Mouse (Mus musculus): ENCODE data around the gene Xab2. TPM values are rescaled to one million over a fixed set of nuclear protein-coding genes. Genes with fewer than 3 reads are reported as not detected.
A peak's percentile ranks its signal among the peaks of the same experiment; 100 is the strongest.

Gene Xab2
- polyA plus RNA-seq, 1 experiment from 2014 or later: 76.9 TPM

DNA sequence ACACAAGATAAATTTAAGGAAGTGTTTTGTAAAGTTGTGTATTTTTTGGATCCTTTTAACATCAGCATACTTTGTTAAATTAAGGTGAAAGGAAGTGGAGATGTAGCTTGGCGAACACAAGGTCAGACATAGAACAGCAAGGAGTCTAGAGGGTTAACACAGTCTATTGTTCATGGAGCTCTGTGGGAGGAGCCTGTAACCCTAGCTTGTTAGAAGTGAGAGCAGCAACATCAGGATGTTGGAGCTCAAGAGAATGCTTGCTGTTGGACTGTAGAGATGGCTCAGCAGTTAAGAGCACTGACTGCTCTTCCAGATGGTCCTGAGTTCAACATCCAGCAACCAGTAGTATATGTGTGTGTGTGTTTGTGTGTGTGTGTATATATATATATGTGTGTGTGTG is 27.9 kb upstream of the Xab2 start:
- Histone ChIP-seq H3K27me3 (ENCODE audit: insufficient read depth, low read length) (no peaks in the 10 kb centered on the region), H3K36me3 (ENCODE audit: insufficient read depth, low read length) (no peaks in the 10 kb centered on the region), H3K9me3 (ENCODE audit: low read length) (no peaks in the 10 kb centered on the region), H3K4me3 (ENCODE audit: low read length) (no peak overlapping the region), H3K4me2 (replicated peaks; ENCODE audit: low read depth, low read length) (no peak overlapping the region), H3K27ac (ENCODE audit: low read length) (no peak overlapping the region), H3K9ac (replicated peaks; ENCODE audit: low read length) (no peak overlapping the region), H3K4me1 (ENCODE audit: insufficient read depth, low read length) (no peaks in the 10 kb centered on the region)
- peak; percentile 49; the same call in 1 of the 2 replicates for ATAC-seq (ENCODE audit: low FRiP score, low TSS enrichment)
- 49% methylated on average over 1 of the region's 1 CpGs for WGBS

DNA sequence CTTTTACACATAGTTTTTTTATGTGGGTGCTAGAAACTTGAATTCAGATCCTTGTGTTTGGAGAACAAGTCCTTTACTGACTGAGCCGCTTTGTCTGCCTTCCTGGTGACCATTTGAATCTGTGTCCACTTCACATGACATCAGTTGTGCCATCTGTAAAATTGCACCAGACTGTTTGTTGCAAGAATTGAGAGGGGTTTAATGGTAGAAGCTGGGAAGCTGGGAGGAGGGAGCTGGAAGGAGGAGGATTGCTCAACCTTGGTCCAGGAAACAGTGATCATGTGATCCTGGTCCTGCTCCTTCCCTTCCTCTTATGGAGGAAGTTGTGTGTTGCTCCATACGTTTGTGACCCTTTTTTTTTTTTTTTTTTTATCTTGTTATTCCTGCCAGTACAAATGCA is 27.2 kb upstream of the Xab2 start:
- Histone ChIP-seq H3K27me3 (ENCODE audit: insufficient read depth, low read length) (no peaks in the 10 kb centered on the region), H3K36me3 (ENCODE audit: insufficient read depth, low read length) (no peaks in the 10 kb centered on the region), H3K4me1 (ENCODE audit: insufficient read depth, low read length) (no peaks in the 10 kb centered on the region), H3K27ac (ENCODE audit: low read length) (no peak overlapping the region), H3K9ac (replicated peaks; ENCODE audit: low read length) (no peak overlapping the region), H3K4me2 (replicated peaks; ENCODE audit: low read depth, low read length) (no peak overlapping the region), H3K4me3 (ENCODE audit: low read length) (no peak overlapping the region), H3K9me3 (ENCODE audit: low read length) (no peaks in the 10 kb centered on the region)
- no peak for ATAC-seq (ENCODE audit: low FRiP score, low TSS enrichment)
- WGBS: 62% methylated on average over 2 of the region's 2 CpGs

DNA sequence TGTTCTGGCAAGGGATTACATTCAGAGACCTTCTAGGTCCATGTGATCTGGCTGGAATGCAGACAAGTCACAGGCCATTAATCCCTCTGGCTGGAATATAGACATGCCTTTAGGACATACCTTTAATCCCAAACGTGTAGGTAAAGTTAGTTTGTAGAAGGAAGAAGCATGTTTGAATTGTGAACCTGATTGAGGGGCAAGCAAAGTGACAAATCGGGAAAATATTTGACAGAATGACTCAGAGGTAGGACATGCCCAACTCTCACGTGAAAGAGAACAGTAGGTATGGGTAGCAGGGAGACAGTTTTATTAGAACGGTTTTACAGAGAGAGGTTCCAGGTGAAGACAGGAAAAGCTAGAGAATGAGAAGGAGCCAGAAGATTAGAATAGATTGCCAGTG is 26.4 kb upstream of the Xab2 start:
- no peaks in the 10 kb centered on the region for H3K36me3 ChIP-seq (ENCODE audit: insufficient read depth, low read length)
- H3K9ac ChIP-seq (replicated peaks; ENCODE audit: low read length): no peak overlapping the region
- no peak overlapping the region for H3K27ac ChIP-seq (ENCODE audit: low read length)
- no peak overlapping the region for H3K4me3 ChIP-seq (ENCODE audit: low read length)
- ATAC-seq (ENCODE audit: low FRiP score, low TSS enrichment): peak; percentile 62; the same call in 1 of the 2 replicates
- H3K4me1 ChIP-seq (ENCODE audit: insufficient read depth, low read length): no peaks in the 10 kb centered on the region
- no peaks in the 10 kb centered on the region for H3K9me3 ChIP-seq (ENCODE audit: low read length)
- no peak overlapping the region for H3K4me2 ChIP-seq (replicated peaks; ENCODE audit: low read depth, low read length)
- WGBS: 55% methylated on average over 4 of the region's 4 CpGs
- no peaks in the 10 kb centered on the region for H3K27me3 ChIP-seq (ENCODE audit: insufficient read depth, low read length)

GRCm38 (mm10) chr8:3646824-3647531 is 25.9 kb upstream of the Xab2 start:
- H3K4me3 ChIP-seq (ENCODE audit: low read length): no peak overlapping the region
- H3K27ac ChIP-seq (ENCODE audit: low read length): no peak overlapping the region
- H3K9me3 ChIP-seq (ENCODE audit: low read length): no peaks in the 10 kb centered on the region
- no peak overlapping the region for H3K4me2 ChIP-seq (replicated peaks; ENCODE audit: low read depth, low read length)
- WGBS: 68% methylated on average over 6 of the region's 6 CpGs
- no peaks in the 10 kb centered on the region for H3K36me3 ChIP-seq (ENCODE audit: insufficient read depth, low read length)
- H3K27me3 ChIP-seq (ENCODE audit: insufficient read depth, low read length): no peaks in the 10 kb centered on the region
- no peak overlapping the region for H3K9ac ChIP-seq (replicated peaks; ENCODE audit: low read length)
- no peaks in the 10 kb centered on the region for H3K4me1 ChIP-seq (ENCODE audit: insufficient read depth, low read length)
- peak; percentile 52; the same call in 1 of the 2 replicates for ATAC-seq (ENCODE audit: low FRiP score, low TSS enrichment)

GRCm38 (mm10) chr8:3645804-3646203 is 24.7 kb upstream of the Xab2 start:
- H3K27me3 ChIP-seq (ENCODE audit: insufficient read depth, low read length): no peaks in the 10 kb centered on the region
- H3K4me2 ChIP-seq (replicated peaks; ENCODE audit: low read depth, low read length): no peak overlapping the region
- peaks cover 4% of the 10 kb centered on the region; the same call in 1 of the 2 replicates for H3K36me3 ChIP-seq (ENCODE audit: insufficient read depth, low read length)
- H3K27ac ChIP-seq (ENCODE audit: low read length): no peak overlapping the region
- no peak overlapping the region for H3K4me3 ChIP-seq (ENCODE audit: low read length)
- WGBS: 28% methylated on average over 5 of the region's 5 CpGs
- H3K9me3 ChIP-seq (ENCODE audit: low read length): no peaks in the 10 kb centered on the region
- 0 out of 2 replicates have a peak, but pooled peaks have one; percentile 16 for ATAC-seq (ENCODE audit: low FRiP score, low TSS enrichment)
- no peak overlapping the region for H3K9ac ChIP-seq (replicated peaks; ENCODE audit: low read length)
- H3K4me1 ChIP-seq (ENCODE audit: insufficient read depth, low read length): no peaks in the 10 kb centered on the region

DNA sequence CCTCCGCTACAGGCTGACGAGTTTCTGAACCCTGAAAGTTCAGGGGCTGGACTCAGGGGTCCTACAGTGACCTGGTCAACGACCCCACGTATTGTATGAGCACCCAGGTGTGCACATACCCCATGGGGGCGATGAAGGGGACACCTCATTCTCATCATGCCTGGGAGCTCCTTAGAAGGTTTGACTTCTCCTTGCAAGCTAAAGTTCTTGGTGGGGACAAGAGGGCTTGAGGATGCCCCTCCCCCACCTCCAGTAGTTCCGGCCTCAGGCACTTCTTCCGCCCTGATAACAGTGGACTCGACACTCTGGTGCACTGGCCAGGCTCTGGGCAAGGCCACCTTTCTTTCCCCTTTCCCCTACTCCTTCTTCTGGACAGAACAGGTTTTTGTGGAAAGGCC is 10.4 kb upstream of the Xab2 start:
- peak overlapping the region; percentile 71 for H3K9ac ChIP-seq (replicated peaks; ENCODE audit: low read length)
- no peak overlapping the region for H3K27ac ChIP-seq (ENCODE audit: low read length)
- no peaks in the 10 kb centered on the region for H3K9me3 ChIP-seq (ENCODE audit: low read length)
- ATAC-seq (ENCODE audit: low FRiP score, low TSS enrichment): peak; percentile 37; the same call in 1 of the 2 replicates
- peaks cover 7% of the 10 kb centered on the region; the same call in 1 of the 2 replicates for H3K4me1 ChIP-seq (ENCODE audit: insufficient read depth, low read length)
- peak overlapping the region; percentile 71 for H3K4me2 ChIP-seq (replicated peaks; ENCODE audit: low read depth, low read length)
- WGBS: 17% methylated on average over 8 of the region's 8 CpGs
- 0 out of 2 replicates have a peak, but pooled peaks cover 10% of the 10 kb centered on the region for H3K27me3 ChIP-seq (ENCODE audit: insufficient read depth, low read length)
- peaks cover 10% of the 10 kb centered on the region; the same call in 1 of the 2 replicates for H3K36me3 ChIP-seq (ENCODE audit: insufficient read depth, low read length)
- H3K4me3 ChIP-seq (ENCODE audit: low read length): peak overlapping the region; percentile 72

DNA sequence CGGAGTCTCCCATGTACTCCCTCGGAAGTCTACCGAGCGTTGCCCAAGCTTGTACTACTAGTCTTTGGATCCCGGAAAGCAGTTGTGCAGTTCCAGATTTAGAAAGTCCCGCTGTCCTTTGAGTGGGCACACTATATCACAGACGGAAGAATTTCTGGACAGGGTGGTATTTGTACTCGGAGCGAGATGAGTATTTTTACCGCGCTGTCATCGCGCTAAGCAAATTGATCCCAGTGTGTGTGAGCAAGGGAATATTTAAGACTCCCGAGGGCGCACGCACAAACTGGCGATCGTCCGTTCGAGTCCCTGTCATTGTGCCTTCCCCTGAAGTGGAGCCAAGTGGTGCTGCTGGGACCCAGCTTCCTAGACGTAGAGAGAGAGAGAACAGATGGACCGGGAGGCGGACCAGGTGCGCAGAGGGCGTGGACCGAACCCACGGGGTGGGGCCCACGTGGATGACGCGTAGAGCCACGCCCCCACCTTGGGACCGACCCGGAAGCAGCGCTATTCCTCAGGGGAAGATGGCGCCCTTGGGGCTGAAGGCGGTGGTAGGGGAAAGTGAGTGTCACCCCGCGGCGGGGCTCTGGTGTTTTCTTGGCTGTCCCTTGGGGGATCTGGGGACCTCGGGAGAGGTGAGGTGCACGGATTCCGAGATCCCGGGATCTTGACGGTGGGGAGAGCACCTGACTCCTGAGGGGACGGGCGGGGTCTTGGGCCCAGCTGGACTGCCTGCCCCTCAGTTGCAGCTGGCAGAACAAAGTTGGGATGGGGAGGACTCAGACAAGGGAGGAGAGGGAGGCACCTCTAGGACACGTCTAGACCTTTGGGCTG is 9.7 kb upstream of the Xab2 start, which contains the start of gene Stxbp2:
Gene Stxbp2 (plus strand): TSS at position 309 of the 831 bp plus-strand sequence.
- peak within 1 kb of the TSS; percentile 71 for H3K9ac ChIP-seq (replicated peaks; ENCODE audit: low read length)
- peak within 1 kb of the TSS; percentile 72 for H3K4me3 ChIP-seq (ENCODE audit: low read length)
- 5% methylated on average over 47 of the region's 47 CpGs for WGBS
- peaks cover 7% of the 10 kb centered on the region; the same call in 1 of the 2 replicates for H3K4me1 ChIP-seq (ENCODE audit: insufficient read depth, low read length)
- ATAC-seq (ENCODE audit: low FRiP score, low TSS enrichment): peak; percentile 94
- peak within 1 kb of the TSS; percentile 71 for H3K4me2 ChIP-seq (replicated peaks; ENCODE audit: low read depth, low read length)
- peaks cover 4% of the 10 kb centered on the region; the same call in 1 of the 2 replicates for H3K36me3 ChIP-seq (ENCODE audit: insufficient read depth, low read length)
- H3K27ac ChIP-seq (ENCODE audit: low read length): no peak within 1 kb of the TSS
- H3K27me3 ChIP-seq (ENCODE audit: insufficient read depth, low read length): 0 out of 2 replicates have a peak, but pooled peaks cover 10% of the 10 kb centered on the region
- no peaks in the 10 kb centered on the region for H3K9me3 ChIP-seq (ENCODE audit: low read length)

GRCm38 (mm10) chr8:3628014-3628413 is 6.9 kb upstream of the Xab2 start:
- 0 out of 2 replicates have a peak, but pooled peaks cover 10% of the 10 kb centered on the region for H3K27me3 ChIP-seq (ENCODE audit: insufficient read depth, low read length)
- no peaks in the 10 kb centered on the region for H3K36me3 ChIP-seq (ENCODE audit: insufficient read depth, low read length)
- H3K4me1 ChIP-seq (ENCODE audit: insufficient read depth, low read length): peaks cover 7% of the 10 kb centered on the region; the same call in 1 of the 2 replicates
- no peak overlapping the region for H3K4me3 ChIP-seq (ENCODE audit: low read length)
- WGBS: 27% methylated on average over 5 of the region's 5 CpGs
- ATAC-seq (ENCODE audit: low FRiP score, low TSS enrichment): no peak
- no peak overlapping the region for H3K27ac ChIP-seq (ENCODE audit: low read length)
- no peak overlapping the region for H3K9ac ChIP-seq (replicated peaks; ENCODE audit: low read length)
- H3K9me3 ChIP-seq (ENCODE audit: low read length): no peaks in the 10 kb centered on the region
- H3K4me2 ChIP-seq (replicated peaks; ENCODE audit: low read depth, low read length): no peak overlapping the region

- Histone ChIP-seq H3K9ac (replicated peaks; ENCODE audit: low read length) (no peak overlapping the region), H3K4me3 (ENCODE audit: low read length) (no peak overlapping the region), H3K27ac (ENCODE audit: low read length) (no peak overlapping the region), H3K36me3 (ENCODE audit: insufficient read depth, low read length) (no peaks in the 10 kb centered on the region), H3K4me1 (ENCODE audit: insufficient read depth, low read length) (peaks cover 8% of the 10 kb centered on the region), H3K27me3 (ENCODE audit: insufficient read depth, low read length) (0 out of 2 replicates have a peak, but pooled peaks cover 10% of the 10 kb centered on the region), H3K9me3 (ENCODE audit: low read length) (no peaks in the 10 kb centered on the region), H3K4me2 (replicated peaks; ENCODE audit: low read depth, low read length) (no peak overlapping the region)
- no peak for ATAC-seq (ENCODE audit: low FRiP score, low TSS enrichment)
- WGBS: 53% methylated on average over 5 of the region's 5 CpGs
Observed at GRCm38 (mm10) chr8:3626971-3627370, 5.9 kb upstream of the Xab2 start.

All from kidney, embryonic 16.5 days (tissue).